Mouse (Mus musculus) intestine, embryonic 16.5 days (tissue): ENCODE data around the gene Hmga1. TPM values are rescaled to one million over a fixed set of nuclear protein-coding genes. Genes with fewer than 3 reads are reported as not detected.

Experiments
- ATAC-seq: fragments of 200-750 bp; cut with Nextera tagmentation; 2 replicates; pipeline ENCODE4 v1.8.0; 2017; ENCODE audit warnings: moderate TSS enrichment, moderate library complexity
- H3K27ac ChIP-seq: fragments of 300-500 bp; sonication (generic); 2 replicates; pipeline ENCODE4 v1.5.1; 2014; ENCODE audit warnings: mild to moderate bottlenecking, low read length
- H3K27me3 ChIP-seq: fragments of 300-500 bp; sonication (generic); replicated peaks from 2 replicates; pipeline ENCODE4 v1.6.1; 2014; ENCODE audit warnings: low read length, control low read depth, mixed read lengths; ENCODE audit not compliant: control insufficient read depth, insufficient read depth
- H3K36me3 ChIP-seq: fragments of 300-500 bp; sonication (generic); 2 replicates; pipeline ENCODE4 v1.6.1; 2014; ENCODE audit warnings: low read length, control low read depth; ENCODE audit not compliant: control insufficient read depth, insufficient read depth
- H3K4me1 ChIP-seq: fragments of 300-500 bp; sonication (generic); 2 replicates; pipeline ENCODE4 v1.6.1; 2014; ENCODE audit warnings: low read length, control low read depth, mixed read lengths; ENCODE audit not compliant: control insufficient read depth, insufficient read depth
- H3K4me2 ChIP-seq: fragments of 300-500 bp; sonication (generic); 2 replicates; pipeline ENCODE4 v1.6.1; 2014; ENCODE audit warnings: low read depth, low read length, control low read depth
- H3K4me3 ChIP-seq: fragments of 300-500 bp; sonication (generic); 2 replicates; pipeline ENCODE4 v1.5.1; 2014; ENCODE audit warnings: mild to moderate bottlenecking, low read length
- H3K9ac ChIP-seq: fragments of 300-500 bp; sonication (generic); 2 replicates; pipeline ENCODE4 v1.6.1; 2014; ENCODE audit warnings: low read depth, low read length
- H3K9me3 ChIP-seq: fragments of 300-500 bp; sonication (generic); 2 replicates; pipeline ENCODE4 v1.6.1; 2016; ENCODE audit warnings: low read length, control low read depth; ENCODE audit not compliant: control insufficient read depth
- WGBS: fragments of 180-500 bp; shearing (Covaris S2); extraction: QIAGEN DNeasy Blood & Tissue Kit; methylation state at CpG from one replicate; pipeline ENCODE4 v1.1.7; 2014; 5-methylcytosine and 5-hydroxymethylcytosine counted together
- polyA plus RNA-seq: library from polyadenylated mRNA; unstranded; fragments of >200 nt; fragmentation: Nextera tagmentation; extraction: Ambion mirVana; gene quantifications from 2 replicates; pipeline ENCODE4 v1.2.1, GENCODE M21; 2015

Gene Hmga1
- polyA plus RNA-seq, 1 experiment from 2014 or later = 319 TPM

DNA sequence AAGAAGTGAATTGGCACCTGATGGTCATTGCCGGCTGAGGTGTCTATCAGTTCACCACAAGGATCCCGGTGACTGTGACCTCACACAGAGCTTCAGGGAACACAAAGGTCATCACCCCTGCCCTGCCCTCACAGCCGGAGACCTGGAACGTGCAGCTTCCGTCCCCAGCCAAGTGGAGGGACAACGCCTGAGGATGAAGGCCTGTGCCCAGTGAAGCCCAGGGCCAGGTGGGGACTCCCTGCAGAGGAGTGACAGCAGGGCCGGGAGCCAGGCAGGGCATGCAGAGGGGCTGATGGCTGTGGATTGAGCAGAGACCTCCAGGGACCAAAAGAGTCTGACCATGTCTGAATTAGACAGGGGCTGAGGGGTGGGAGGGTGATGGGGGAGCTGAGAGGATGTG, 33.2 kb upstream of the Hmga1 start:
- H3K9ac ChIP-seq = no peak overlapping the region
- H3K27me3 ChIP-seq = peaks cover 17% of the 10 kb centered on the region
- no peak overlapping the region for H3K4me2 ChIP-seq
- no peaks in the 10 kb centered on the region for H3K9me3 ChIP-seq
- no peaks in the 10 kb centered on the region for H3K4me1 ChIP-seq
- no peak for ATAC-seq
- 59% methylated on average over 7 of the region's 7 CpGs for WGBS
- no peak overlapping the region for H3K27ac ChIP-seq
- H3K36me3 ChIP-seq = no peaks in the 10 kb centered on the region
- no peak overlapping the region for H3K4me3 ChIP-seq

DNA sequence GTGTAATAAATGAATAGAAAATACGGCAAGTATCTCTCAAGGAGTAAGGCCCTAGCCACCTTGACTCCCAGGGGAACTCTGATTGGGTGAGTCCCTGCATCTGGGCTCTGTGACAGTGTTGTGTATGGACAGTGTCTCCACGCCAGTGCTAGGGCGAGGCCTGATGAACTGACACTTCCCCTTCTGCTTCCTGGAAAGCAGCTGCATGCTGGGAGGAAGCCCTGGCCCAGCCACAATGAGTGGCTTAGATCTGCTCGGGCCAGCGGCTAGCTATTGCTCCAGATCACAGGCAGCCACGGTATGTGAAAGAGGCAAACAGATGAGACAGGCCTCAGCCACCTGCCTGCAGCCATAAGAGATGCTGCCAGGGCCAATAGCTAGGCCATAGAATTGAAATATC, 29.1 kb upstream of the Hmga1 start:
- Histone ChIP-seq H3K4me3 (no peak overlapping the region), H3K9me3 (no peaks in the 10 kb centered on the region), H3K36me3 (no peaks in the 10 kb centered on the region), H3K4me2 (no peak overlapping the region), H3K4me1 (no peaks in the 10 kb centered on the region), H3K27ac (no peak overlapping the region), H3K27me3 (0 out of 2 replicates have a peak, but pooled peaks cover 3% of the 10 kb centered on the region), H3K9ac (no peak overlapping the region)
- WGBS = 43% methylated on average over 6 of the region's 6 CpGs
- no peak for ATAC-seq

DNA sequence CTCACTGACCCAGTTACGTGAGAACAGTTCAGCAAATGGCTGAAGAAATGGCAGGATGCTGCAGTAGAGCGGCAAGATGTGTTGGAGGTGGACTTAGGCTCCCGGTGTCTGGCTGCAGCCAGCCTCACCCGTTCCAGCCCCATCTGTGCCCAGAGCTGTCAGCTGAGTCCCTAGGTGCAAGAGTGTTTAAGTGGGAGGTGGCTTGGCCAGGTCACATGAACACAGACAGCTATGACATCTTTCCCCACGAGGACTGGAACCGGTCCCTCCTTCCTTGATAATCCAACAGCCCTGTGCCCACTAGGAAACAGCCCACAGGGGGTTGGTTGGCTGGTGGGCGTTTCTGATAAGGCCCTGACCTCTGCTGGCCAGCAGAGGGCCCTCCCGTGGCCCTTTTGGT, 28.3 kb upstream of the Hmga1 start:
- no peaks in the 10 kb centered on the region for H3K4me1 ChIP-seq
- ATAC-seq = no peak
- 61% methylated on average over 8 of the region's 8 CpGs for WGBS
- H3K4me3 ChIP-seq = no peak overlapping the region
- no peaks in the 10 kb centered on the region for H3K9me3 ChIP-seq
- H3K4me2 ChIP-seq = no peak overlapping the region
- H3K9ac ChIP-seq = no peak overlapping the region
- no peaks in the 10 kb centered on the region for H3K36me3 ChIP-seq
- H3K27ac ChIP-seq = no peak overlapping the region
- H3K27me3 ChIP-seq = no peaks in the 10 kb centered on the region

DNA sequence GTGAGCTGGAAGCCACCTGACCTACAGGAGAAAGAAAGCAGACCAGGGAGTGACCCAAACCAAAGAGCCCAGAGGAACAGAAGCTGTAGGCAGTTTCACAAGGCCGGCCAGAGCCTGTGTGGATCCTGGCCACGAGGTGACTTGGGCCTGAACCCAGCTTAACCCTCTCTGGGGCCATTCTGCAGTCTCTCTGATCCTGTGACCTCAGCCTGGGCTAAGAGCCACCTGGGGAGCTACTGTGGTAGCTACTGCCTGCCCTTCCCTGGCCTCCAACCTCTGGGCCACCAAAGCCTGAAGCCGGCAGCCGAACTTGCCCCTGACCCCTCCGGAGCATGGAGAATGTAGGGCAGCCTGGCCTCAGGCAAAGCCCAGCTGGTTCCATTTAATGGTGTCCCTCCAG, 27.5 kb upstream of the Hmga1 start:
- Histone ChIP-seq H3K36me3 (no peaks in the 10 kb centered on the region), H3K9me3 (no peaks in the 10 kb centered on the region), H3K4me2 (no peak overlapping the region), H3K4me1 (no peaks in the 10 kb centered on the region), H3K27ac (no peak overlapping the region), H3K27me3 (no peaks in the 10 kb centered on the region), H3K9ac (no peak overlapping the region), H3K4me3 (no peak overlapping the region)
- WGBS = 83% methylated on average over 5 of the region's 5 CpGs
- no peak for ATAC-seq

DNA sequence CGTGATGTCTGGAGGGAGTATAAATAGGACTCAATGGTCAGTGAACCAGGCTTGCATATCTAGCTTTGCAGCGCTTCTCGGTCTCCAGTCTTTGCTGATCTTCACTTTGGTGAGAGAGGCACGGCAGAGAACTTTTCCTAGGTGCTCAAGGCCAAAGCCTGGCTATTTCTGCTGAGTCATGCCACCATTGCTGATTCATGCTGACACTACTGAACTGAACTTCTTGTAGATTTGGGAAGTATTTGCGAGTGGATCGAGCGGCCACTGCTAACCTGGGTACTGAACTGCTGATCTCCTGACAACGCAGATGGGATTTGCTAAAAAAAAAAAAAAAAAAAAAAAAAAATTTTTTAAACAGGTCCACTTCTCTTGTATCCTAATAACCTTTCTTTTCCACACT, 24.2 kb upstream of the Hmga1 start:
- no peaks in the 10 kb centered on the region for H3K4me1 ChIP-seq
- H3K27ac ChIP-seq = no peak overlapping the region
- H3K4me3 ChIP-seq = no peak overlapping the region
- no peaks in the 10 kb centered on the region for H3K9me3 ChIP-seq
- H3K36me3 ChIP-seq = no peaks in the 10 kb centered on the region
- no peaks in the 10 kb centered on the region for H3K27me3 ChIP-seq
- no peak overlapping the region for H3K9ac ChIP-seq
- no peak overlapping the region for H3K4me2 ChIP-seq
- 87% methylated on average over 8 of the region's 8 CpGs for WGBS
- ATAC-seq = no peak

DNA sequence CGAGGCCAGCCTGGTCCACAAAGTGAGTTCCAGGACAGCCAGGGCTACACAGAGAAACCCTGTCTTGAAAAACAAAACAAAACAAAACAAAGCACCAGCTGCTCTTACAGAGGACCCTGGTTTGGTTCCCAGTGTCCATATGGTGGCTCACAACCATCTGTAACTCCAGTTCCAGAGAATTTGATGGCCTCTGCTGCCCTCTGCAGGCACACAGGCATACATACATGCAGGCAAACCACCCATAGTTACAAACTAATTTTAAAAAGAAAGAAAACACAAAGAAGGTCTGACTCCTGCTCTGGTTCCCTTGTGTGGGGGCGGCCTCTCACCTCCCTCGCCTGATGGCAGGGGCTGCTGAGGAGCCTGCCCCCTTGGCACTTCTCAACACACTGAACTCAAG, 22.9 kb upstream of the Hmga1 start:
- H3K27me3 ChIP-seq = no peaks in the 10 kb centered on the region
- WGBS = 95% methylated on average over 3 of the region's 3 CpGs
- H3K4me3 ChIP-seq = no peak overlapping the region
- H3K27ac ChIP-seq = no peak overlapping the region
- no peaks in the 10 kb centered on the region for H3K4me1 ChIP-seq
- H3K9me3 ChIP-seq = no peaks in the 10 kb centered on the region
- no peak overlapping the region for H3K4me2 ChIP-seq
- H3K9ac ChIP-seq = no peak overlapping the region
- H3K36me3 ChIP-seq = no peaks in the 10 kb centered on the region
- ATAC-seq = no peak

DNA sequence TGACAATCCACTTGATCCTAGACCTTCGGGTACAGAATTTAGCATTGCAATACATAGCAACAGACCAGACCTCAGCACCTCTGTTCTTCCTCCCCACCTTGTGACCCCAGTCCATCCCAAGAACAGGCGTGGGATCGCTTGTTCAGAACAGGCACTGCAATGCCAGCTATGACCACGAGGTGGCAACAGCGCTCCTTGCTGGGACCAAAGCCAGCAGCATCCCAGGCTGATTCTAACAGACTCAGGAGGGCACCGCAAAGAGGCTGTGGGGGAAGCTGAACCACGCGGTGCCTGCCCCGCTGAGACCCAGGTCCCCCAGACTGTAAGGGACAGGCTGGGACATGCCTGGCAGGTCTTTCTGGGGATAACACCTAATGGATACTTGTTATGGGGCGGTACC, 21.6 kb upstream of the Hmga1 start:
- H3K4me2 ChIP-seq = no peak overlapping the region
- H3K4me3 ChIP-seq = no peak overlapping the region
- no peaks in the 10 kb centered on the region for H3K4me1 ChIP-seq
- no peaks in the 10 kb centered on the region for H3K27me3 ChIP-seq
- 5% methylated on average over 10 of the region's 10 CpGs for WGBS
- no peaks in the 10 kb centered on the region for H3K9me3 ChIP-seq
- H3K9ac ChIP-seq = no peak overlapping the region
- ATAC-seq = peak; percentile 38; the same call in 1 of the 2 replicates
- no peaks in the 10 kb centered on the region for H3K36me3 ChIP-seq
- no peak overlapping the region for H3K27ac ChIP-seq

DNA sequence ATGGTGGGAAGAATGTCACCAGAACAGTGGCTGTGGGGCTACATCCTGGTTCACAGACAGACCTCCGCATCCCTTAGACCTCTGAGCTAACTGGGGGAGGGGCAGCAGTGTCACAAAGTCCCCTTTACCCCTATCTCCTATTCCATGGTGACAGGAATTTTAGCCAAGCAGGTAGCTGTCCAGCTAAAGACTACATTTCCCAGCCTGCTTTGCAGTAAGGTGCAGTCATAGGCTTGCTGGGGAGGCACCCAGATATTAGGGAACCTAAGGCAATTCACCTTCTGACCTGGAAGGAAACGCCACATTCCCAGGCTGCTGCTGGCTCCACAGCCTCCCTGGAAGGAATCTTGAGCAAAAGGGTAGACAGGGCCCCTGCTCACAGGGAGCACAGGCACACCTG, 15.0 kb upstream of the Hmga1 start:
- no peak for ATAC-seq
- H3K9ac ChIP-seq = no peak overlapping the region
- H3K4me1 ChIP-seq = peaks cover 3% of the 10 kb centered on the region; the same call in 1 of the 2 replicates
- no peak overlapping the region for H3K4me2 ChIP-seq
- no peak overlapping the region for H3K4me3 ChIP-seq
- H3K27ac ChIP-seq = no peak overlapping the region
- no peaks in the 10 kb centered on the region for H3K36me3 ChIP-seq
- 70% methylated on average over 2 of the region's 2 CpGs for WGBS
- H3K9me3 ChIP-seq = no peaks in the 10 kb centered on the region
- no peaks in the 10 kb centered on the region for H3K27me3 ChIP-seq

DNA sequence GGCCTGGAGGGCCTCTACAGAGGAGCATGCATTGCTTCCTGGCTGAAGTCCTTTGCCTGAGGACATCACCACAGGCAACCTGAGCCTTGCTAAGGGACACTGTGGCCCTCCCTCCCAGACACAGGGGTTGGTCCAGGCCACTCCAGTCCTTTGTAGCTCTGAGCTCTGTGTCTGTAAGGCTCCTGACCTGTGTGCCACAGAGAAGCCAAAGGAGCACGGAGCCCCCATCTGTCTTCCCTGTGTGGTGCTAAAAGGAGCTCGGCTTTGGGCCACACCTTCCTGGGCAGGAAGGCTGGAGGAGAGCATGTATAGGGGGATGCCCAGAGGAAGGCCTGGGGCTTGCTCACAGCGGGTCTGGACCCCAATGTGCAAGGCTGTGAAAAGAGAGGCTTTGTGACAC, 14.3 kb upstream of the Hmga1 start:
- ATAC-seq = no peak

DNA sequence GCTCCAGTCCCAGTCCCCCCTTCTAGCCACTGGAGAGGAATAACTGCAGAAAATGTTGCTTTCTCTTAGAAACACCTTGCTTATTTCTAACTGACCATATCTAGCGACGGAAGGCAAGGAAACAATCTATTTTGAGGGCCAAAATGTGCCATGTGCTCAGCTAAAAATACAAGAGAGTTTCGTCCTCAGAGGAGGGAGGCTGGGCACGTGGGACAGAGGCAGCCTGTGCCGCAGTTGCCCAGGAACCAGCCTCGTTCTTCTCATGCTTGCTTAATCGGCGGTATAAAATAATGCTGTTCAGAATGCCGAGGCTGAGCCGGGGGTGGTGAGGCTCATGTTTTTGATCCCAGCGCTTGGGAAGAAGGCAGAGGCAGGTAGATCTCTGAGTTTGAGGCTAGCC, 11.7 kb upstream of the Hmga1 start:
- H3K36me3 ChIP-seq = no peaks in the 10 kb centered on the region
- ATAC-seq = no peak
- H3K4me1 ChIP-seq = peaks cover 10% of the 10 kb centered on the region; the same call in 1 of the 2 replicates
- H3K4me2 ChIP-seq = no peak overlapping the region
- no peak overlapping the region for H3K27ac ChIP-seq
- H3K9ac ChIP-seq = no peak overlapping the region
- no peaks in the 10 kb centered on the region for H3K9me3 ChIP-seq
- H3K4me3 ChIP-seq = no peak overlapping the region
- WGBS = 90% methylated on average over 11 of the region's 11 CpGs
- H3K27me3 ChIP-seq = no peaks in the 10 kb centered on the region

More for the DNA sequence above, 14.3 kb upstream of the Hmga1 start:
- Histone ChIP-seq H3K4me1 (peaks cover 3% of the 10 kb centered on the region; the same call in 1 of the 2 replicates), H3K27ac (no peak overlapping the region), H3K27me3 (no peaks in the 10 kb centered on the region), H3K9ac (no peak overlapping the region), H3K4me3 (no peak overlapping the region), H3K9me3 (no peaks in the 10 kb centered on the region), H3K4me2 (no peak overlapping the region), H3K36me3 (no peaks in the 10 kb centered on the region)
- 78% methylated on average over 3 of the region's 3 CpGs for WGBS
